Mouse (Mus musculus) CH12.LX (cell line): ENCODE results near the gene Tlx3. TPM values are rescaled to one million over a fixed set of nuclear protein-coding genes. Genes with fewer than 3 reads are reported as not detected.

Source experiments
- DNase-seq: peaks from one replicate; pipeline ENCODE4 v3.0.0-alpha.2; 2013; ENCODE audit errors: extremely low read depth
- H3K27ac ChIP-seq: 2 replicates; pipeline ENCODE4 v1.5.1; 2012; ENCODE audit warnings: low read depth, mild to moderate bottlenecking, control low read depth, moderate library complexity; ENCODE audit not compliant: insufficient read depth
- H3K27me3 ChIP-seq: replicated peaks from 2 replicates; pipeline ENCODE3; 2012; ENCODE audit warnings: inconsistent platforms
- H3K36me3 ChIP-seq, 2 experiments: replicated peaks in 1 of 2; 2 replicates each; pipeline versions ENCODE3 to v1.6.1; 2012; ENCODE audit warnings: inconsistent platforms in 1 of 2, low read length in 1 of 2, mild to moderate bottlenecking in 1 of 2, mixed read lengths in 1 of 2, moderate library complexity in 1 of 2; ENCODE audit not compliant: control insufficient read depth in 1 of 2, insufficient read depth in 1 of 2
- H3K4me1 ChIP-seq, 2 experiments: 2 replicates each; pipeline ENCODE4 v1.6.1; 2012; ENCODE audit warnings: inconsistent platforms in 1 of 2, moderate library complexity in 1 of 2; ENCODE audit not compliant: insufficient read depth in 2 of 2, control insufficient read depth in 1 of 2
- H3K4me2 ChIP-seq: 2 replicates; pipeline ENCODE4 v1.6.1; 2012; ENCODE audit warnings: low read depth, mild to moderate bottlenecking, control low read depth; ENCODE audit not compliant: poor library complexity, insufficient read depth, severe bottlenecking
- H3K4me3 ChIP-seq, 3 experiments: fragments of 150-350 bp in 1 of 3; sonication (generic) in 1 of 3; replicated peaks in 1 of 3; 2 replicates each; pipeline versions ENCODE3 to v1.5.1; 2011 to 2012; ENCODE audit warnings: low read depth in 2 of 3, low read length in 2 of 3, mild to moderate bottlenecking in 2 of 3, moderate library complexity in 2 of 3, control low read depth in 1 of 3, improper control_type of control experiment in 1 of 3, inconsistent platforms in 1 of 3, mixed read lengths in 1 of 3; ENCODE audit not compliant: poor library complexity in 1 of 3
- H3K79me2 ChIP-seq: replicated peaks from 2 replicates; pipeline ENCODE4 v1.6.1; 2012; ENCODE audit warnings: mild to moderate bottlenecking, moderate library complexity; ENCODE audit not compliant: control insufficient read depth, poor library complexity, insufficient read depth, severe bottlenecking; ENCODE audit errors: extremely low read depth
- H3K9ac ChIP-seq: 2 replicates; pipeline ENCODE4 v1.6.1; 2012; ENCODE audit warnings: low read depth, mild to moderate bottlenecking, control low read depth, moderate library complexity; ENCODE audit not compliant: insufficient read depth
- H3K9me3 ChIP-seq: replicated peaks from 2 replicates; pipeline ENCODE3; 2012; ENCODE audit warnings: low read length, inconsistent platforms, mixed read lengths
- BHLHE40 ChIP-seq: IDR thresholded peaks from 2 replicates; pipeline ENCODE4 v1.6.1; 2011; ENCODE audit warnings: mild to moderate bottlenecking, low read depth, low read length, improper control_type of control experiment
- CHD2 ChIP-seq: IDR thresholded peaks from 2 replicates; pipeline ENCODE4 v1.6.1; 2011; ENCODE audit warnings: low read length, improper control_type of control experiment
- CTCF ChIP-seq, 2 experiments: IDR thresholded peaks in 1 of 2; conservative IDR thresholded peaks in 1 of 2; 2 replicates each; pipeline ENCODE4 v1.5.1; 2011 to 2012; ENCODE audit warnings: low read depth in 2 of 2, low read length in 2 of 2, improper control_type of control experiment in 1 of 2, inconsistent platforms in 1 of 2, mild to moderate bottlenecking in 1 of 2, moderate library complexity in 1 of 2
- E2F4 ChIP-seq: IDR thresholded peaks from 2 replicates; pipeline ENCODE4 v1.6.1; 2011; ENCODE audit warnings: low read depth, low read length, improper control_type of control experiment; ENCODE audit not compliant: insufficient replicate concordance
- ELF1 ChIP-seq: IDR thresholded peaks from 2 replicates; pipeline ENCODE4 v1.6.1; 2014; ENCODE audit warnings: low read depth, mild to moderate bottlenecking, inconsistent platforms, low read length, improper control_type of control experiment
- EP300 ChIP-seq: IDR thresholded peaks from 2 replicates; pipeline ENCODE4 v1.6.1; 2011; ENCODE audit warnings: low read length, improper control_type of control experiment
- ETS1 ChIP-seq: conservative IDR thresholded peaks from 2 replicates; pipeline ENCODE4 v1.6.1; 2012; ENCODE audit warnings: low read depth, mild to moderate bottlenecking, inconsistent platforms, low read length, improper control_type of control experiment, moderate library complexity
- GABPA ChIP-seq: IDR thresholded peaks from 2 replicates; pipeline ENCODE4 v1.6.1; 2012; ENCODE audit warnings: low read depth, low read length, improper control_type of control experiment, inconsistent platforms; ENCODE audit not compliant: insufficient replicate concordance
- HCFC1 ChIP-seq: IDR thresholded peaks from 2 replicates; pipeline ENCODE4 v1.6.1; 2012; ENCODE audit warnings: low read depth, mild to moderate bottlenecking, inconsistent platforms, low read length, improper control_type of control experiment
- IRF4 ChIP-seq: IDR thresholded peaks from 2 replicates; pipeline ENCODE4 v1.6.1; 2014; ENCODE audit warnings: low read depth, mild to moderate bottlenecking, inconsistent platforms, low read length, improper control_type of control experiment
- KAT2A ChIP-seq: IDR thresholded peaks from 2 replicates; pipeline ENCODE4 v1.6.1; 2012; ENCODE audit warnings: low read length, improper control_type of control experiment, inconsistent platforms; ENCODE audit not compliant: insufficient replicate concordance
- MAX ChIP-seq: IDR thresholded peaks from 2 replicates; pipeline ENCODE4 v1.6.1; 2011; ENCODE audit warnings: low read length, improper control_type of control experiment
- MAZ ChIP-seq: IDR thresholded peaks from 2 replicates; pipeline ENCODE4 v1.6.1; 2012; ENCODE audit warnings: low read depth, mild to moderate bottlenecking, inconsistent platforms, low read length, improper control_type of control experiment, moderate library complexity
- MEF2A ChIP-seq: IDR thresholded peaks from 2 replicates; pipeline ENCODE4 v1.6.1; 2014; ENCODE audit warnings: low read depth, mild to moderate bottlenecking, inconsistent platforms, low read length, improper control_type of control experiment, borderline replicate concordance
- POLR2AphosphoS2 ChIP-seq: IDR thresholded peaks from 2 replicates; pipeline ENCODE4 v1.6.1; 2011; ENCODE audit warnings: low read depth, low read length, improper control_type of control experiment
- RCOR1 ChIP-seq: conservative IDR thresholded peaks from 2 replicates; pipeline ENCODE4 v1.6.1; 2012; ENCODE audit warnings: low read depth, mild to moderate bottlenecking, inconsistent platforms, low read length, improper control_type of control experiment
- SIN3A ChIP-seq: IDR thresholded peaks from 2 replicates; pipeline ENCODE4 v1.6.1; 2012; ENCODE audit warnings: low read length, improper control_type of control experiment, inconsistent platforms
- TCF12 ChIP-seq: IDR thresholded peaks from 2 replicates; pipeline ENCODE4 v1.6.1; 2014; ENCODE audit warnings: low read depth, mild to moderate bottlenecking, inconsistent platforms, low read length, improper control_type of control experiment
- USF2 ChIP-seq: conservative IDR thresholded peaks from 2 replicates; pipeline ENCODE4 v1.6.1; 2011; ENCODE audit warnings: low read depth, low read length, improper control_type of control experiment
- dilution Hi-C: fragments of 300-500 bp; cut with MboI; formaldehyde crosslinking; loops from 2 replicates; pipeline ENCODE4 v1.14.3; 2020; ENCODE audit warnings: low sequenced_read_pairs; ENCODE audit not compliant: extremely low pct_unique_long_range_greater_than_20kb, extremely low pct_ligation_motif_present
- in situ Hi-C: fragments of 300-500 bp; cut with MboI; formaldehyde crosslinking; loops from 3 replicates; pipeline ENCODE4 v1.14.3; 2019; ENCODE audit warnings: low sequenced_read_pairs, low pct_ligation_motif_present, low pct_unique_long_range_greater_than_20kb, mixed read lengths
- polyA plus RNA-seq: library from polyadenylated mRNA; unstranded; fragments of >175 nt; gene quantifications from 2 replicates; pipeline ENCODE4 v1.2.1, GENCODE M21; 2012; ENCODE audit warnings: low read depth; ENCODE audit not compliant: insufficient read length
- total RNA-seq, 2 experiments: library from RNA; depleted of rRNA; stranded (reverse); fragments of 300-350 nt in 1 of 2; fragments of >200 nt in 1 of 2; gene quantifications; 2 replicates each; pipeline ENCODE4 v1.2.3; 2012 to 2014

Gene Tlx3
- total and polyA plus RNA-seq, 3 experiments, result not detected

DNA sequence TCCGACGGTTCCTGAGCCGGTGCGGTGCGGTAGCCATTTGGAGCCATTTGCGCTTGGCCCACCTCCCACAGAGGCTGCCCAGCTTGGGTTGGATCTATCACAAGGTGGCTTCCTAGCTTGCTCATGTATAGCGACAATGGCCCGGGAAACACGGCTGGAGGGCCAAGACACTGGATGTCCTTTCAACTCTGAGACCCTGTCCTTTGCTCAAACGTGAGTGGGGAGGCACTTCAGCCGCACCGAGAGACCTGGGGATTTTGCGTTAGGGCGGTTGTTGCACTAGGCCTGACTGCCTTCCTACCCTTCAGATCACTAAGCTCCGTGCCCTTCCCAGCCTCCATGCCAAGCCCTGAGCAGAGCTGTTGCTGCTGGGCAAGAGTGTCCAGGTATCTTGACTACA lies 5.7 kb downstream of the Tlx3 start:
- no peak for DNase-seq
- peaks cover 3% of the 10 kb centered on the region for H3K27me3 ChIP-seq
- no peaks in the 10 kb centered on the region for H3K36me3 ChIP-seq
- no peak overlapping the region for H3K9ac ChIP-seq
- no peak overlapping the region for H3K4me2 ChIP-seq
- dilution Hi-C loops (no loop called here), in situ Hi-C loops (no loop called here)
- H3K9me3 ChIP-seq, result peaks cover 46% of the 10 kb centered on the region
- H3K27ac ChIP-seq, result no peak overlapping the region
- H3K4me3 ChIP-seq, result no peak overlapping the region
- H3K79me2 ChIP-seq, result no peaks in the 10 kb centered on the region
- TF ChIP-seq USF2, result no peak
- no peak for TF ChIP-seq CHD2
- TF ChIP-seq MEF2A, result no peak
- no peak for TF ChIP-seq MAX
- no peak for TF ChIP-seq SIN3A
- no peak for TF ChIP-seq BHLHE40
- TF ChIP-seq HCFC1, result no peak
- no peak for TF ChIP-seq ELF1
- no peak for TF ChIP-seq IRF4
- TF ChIP-seq KAT2A, result no peak
- no peak for TF ChIP-seq RCOR1
- no peak for TF ChIP-seq CTCF (conservative IDR thresholded peaks at IDR 0.05 in 1 of 2, IDR thresholded peaks at IDR 0.05 in 1 of 2; ENCODE audit: low read depth in 2 of 2, low read length in 2 of 2)
- no peak for TF ChIP-seq POLR2AphosphoS2
- no peak for TF ChIP-seq GABPA
- H3K4me1 ChIP-seq, result no peaks in the 10 kb centered on the region

DNA sequence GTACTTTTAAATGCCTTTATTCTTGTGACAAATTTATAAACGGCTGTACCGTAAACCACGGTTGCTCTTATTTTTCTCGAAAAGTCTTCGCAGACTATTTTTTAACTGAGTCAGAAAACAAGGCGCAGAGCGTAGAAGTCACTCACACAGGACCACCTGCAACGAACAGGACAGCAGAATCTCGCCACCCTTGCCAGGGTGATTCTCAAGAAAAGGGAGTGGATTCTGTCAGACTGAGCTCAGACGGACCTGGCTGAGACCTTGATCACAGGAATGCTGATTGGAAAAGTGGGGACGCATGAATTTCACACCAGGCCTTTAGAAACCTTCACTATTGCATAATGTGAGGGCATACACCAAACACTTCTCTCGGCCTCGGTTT lies 6.3 kb downstream of the Tlx3 start:
- no peak overlapping the region for H3K4me3 ChIP-seq
- no peaks in the 10 kb centered on the region for H3K4me1 ChIP-seq
- H3K79me2 ChIP-seq, result no peaks in the 10 kb centered on the region
- in situ Hi-C loops, result no loop called here
- no peak overlapping the region for H3K4me2 ChIP-seq
- peaks cover 3% of the 10 kb centered on the region for H3K27me3 ChIP-seq
- H3K27ac ChIP-seq, result no peak overlapping the region
- H3K9ac ChIP-seq, result no peak overlapping the region
- no peak for TF ChIP-seq ETS1
- no peak for TF ChIP-seq RCOR1
- TF ChIP-seq POLR2AphosphoS2, result no peak
- TF ChIP-seq BHLHE40, result no peak
- TF ChIP-seq TCF12, result no peak
- TF ChIP-seq E2F4, result no peak
- TF ChIP-seq EP300, result no peak
- no peak for TF ChIP-seq MEF2A
- TF ChIP-seq KAT2A, result no peak
- no peak for TF ChIP-seq MAZ
- dilution Hi-C loops, result no loop called here
- no peak for DNase-seq
- peaks cover 41% of the 10 kb centered on the region for H3K9me3 ChIP-seq
- H3K36me3 ChIP-seq, result no peaks in the 10 kb centered on the region
